Mouse (Mus musculus): ENCODE results near the gene Fh1. TPM values are rescaled to one million over a fixed set of nuclear protein-coding genes. Genes with fewer than 3 reads are reported as not detected.

The Fh1 gene
- total RNA-seq (2021), result 10 to 100 TPM; 86.1 to 91.7 TPM

- intact Hi-C loops (cut with DNase I), result loop anchor here (5.0 kb wide), 2 partner anchors 42 to 297 kb away; partner anchors contain the start of gene Gm38100
- peak; percentile 96 to 97 for DNase-seq (ENCODE audit: extremely low spot score in 1 of 2, low spot score in 2 of 2)
Measured at GRCm38 (mm10) chr1:175625257-175625879, at the start of gene Fh1. TSS of gene Fh1 (minus strand) at chr1:175625635.

GRCm38 (mm10) chr1:175675116-175675515 lies 49.7 kb upstream of the Fh1 start:
- intact Hi-C loops (cut with DNase I), result no loop called here
- no peak for DNase-seq (ENCODE audit: extremely low spot score in 1 of 2, low spot score in 2 of 2)

GRCm38 (mm10) chr1:175673563-175674325 lies 48.3 kb upstream of the Fh1 start:
- no peak for DNase-seq (ENCODE audit: extremely low spot score in 1 of 2, low spot score in 2 of 2)
- intact Hi-C loops (cut with DNase I), result loop anchor here (5.0 kb wide), 1 partner anchor 249 kb away; the partner anchor contains the start of gene Gm38100

GRCm38 (mm10) chr1:175671626-175672025 lies 46.2 kb upstream of the Fh1 start:
- no peak for DNase-seq (ENCODE audit: extremely low spot score in 1 of 2, low spot score in 2 of 2)
- intact Hi-C loops (cut with DNase I), result loop anchor here (5.0 kb wide), 1 partner anchor 251 kb away; the partner anchor contains the start of gene Gm38100

GRCm38 (mm10) chr1:175670042-175670441 lies 44.6 kb upstream of the Fh1 start:
- intact Hi-C loops (cut with DNase I), result loop anchor here (5.0 kb wide), 1 partner anchor 252 kb away; the partner anchor contains the start of gene Gm38100

GRCm38 (mm10) chr1:175669456-175669855 lies 44.0 kb upstream of the Fh1 start:
- intact Hi-C loops (cut with DNase I), result loop anchor here (5.0 kb wide), 1 partner anchor 42 kb away; the partner anchor contains the start of gene Fh1
- no peak for DNase-seq (ENCODE audit: extremely low spot score in 1 of 2, low spot score in 2 of 2)

More at GRCm38 (mm10) chr1:175670042-175670441, 44.6 kb upstream of the Fh1 start:
- DNase-seq (ENCODE audit: extremely low spot score in 1 of 2, low spot score in 2 of 2), result no peak

GRCm38 (mm10) chr1:175668666-175669405 lies 43.4 kb upstream of the Fh1 start:
- DNase-seq (ENCODE audit: extremely low spot score in 1 of 2, low spot score in 2 of 2), result no peak
- intact Hi-C loops (cut with DNase I), result loop anchor here (5.0 kb wide), 1 partner anchor 42 kb away; the partner anchor contains the start of gene Fh1

- intact Hi-C loops (cut with DNase I), result no loop called here
- DNase-seq (ENCODE audit: extremely low spot score in 1 of 2, low spot score in 2 of 2), result no peak
Measured at GRCm38 (mm10) chr1:175659900-175660299, 34.5 kb upstream of the Fh1 start.

GRCm38 (mm10) chr1:175648615-175649014 lies 23.2 kb upstream of the Fh1 start:
- no peak for DNase-seq (ENCODE audit: extremely low spot score in 1 of 2, low spot score in 2 of 2)
- intact Hi-C loops (cut with DNase I), result no loop called here

GRCm38 (mm10) chr1:175646952-175647351 lies 21.5 kb upstream of the Fh1 start:
- intact Hi-C loops (cut with DNase I), result no loop called here
- no peak for DNase-seq (ENCODE audit: extremely low spot score in 1 of 2, low spot score in 2 of 2)

GRCm38 (mm10) chr1:175643496-175644265 lies 18.2 kb upstream of the Fh1 start:
- intact Hi-C loops (cut with DNase I), result no loop called here
- DNase-seq (ENCODE audit: extremely low spot score in 1 of 2, low spot score in 2 of 2), result no peak

- no peak for DNase-seq (ENCODE audit: extremely low spot score in 1 of 2, low spot score in 2 of 2)
- intact Hi-C loops (cut with DNase I), result no loop called here
Measured at GRCm38 (mm10) chr1:175640435-175641150, 15.2 kb upstream of the Fh1 start.

GRCm38 (mm10) chr1:175639072-175639471 lies 13.6 kb upstream of the Fh1 start:
- intact Hi-C loops (cut with DNase I), result no loop called here
- no peak for DNase-seq (ENCODE audit: extremely low spot score in 1 of 2, low spot score in 2 of 2)

GRCm38 (mm10) chr1:175637677-175638076 lies 12.2 kb upstream of the Fh1 start:
- intact Hi-C loops (cut with DNase I), result no loop called here
- no peak for DNase-seq (ENCODE audit: extremely low spot score in 1 of 2, low spot score in 2 of 2)

GRCm38 (mm10) chr1:175632470-175632869 lies 7.0 kb upstream of the Fh1 start:
- no peak for DNase-seq (ENCODE audit: extremely low spot score in 1 of 2, low spot score in 2 of 2)
- intact Hi-C loops (cut with DNase I), result no loop called here

- intact Hi-C loops (cut with DNase I), result no loop called here
- DNase-seq (ENCODE audit: extremely low spot score in 1 of 2, low spot score in 2 of 2), result no peak
Measured at GRCm38 (mm10) chr1:175631721-175632221, 6.3 kb upstream of the Fh1 start.

GRCm38 (mm10) chr1:175631080-175631479 lies 5.6 kb upstream of the Fh1 start:
- intact Hi-C loops (cut with DNase I), result no loop called here
- DNase-seq (ENCODE audit: extremely low spot score in 1 of 2, low spot score in 2 of 2), result no peak

GRCm38 (mm10) chr1:175630345-175630744 lies 4.9 kb upstream of the Fh1 start:
- intact Hi-C loops (cut with DNase I), result no loop called here

More at GRCm38 (mm10) chr1:175630345-175630744, 4.9 kb upstream of the Fh1 start:
- DNase-seq (ENCODE audit: extremely low spot score in 1 of 2, low spot score in 2 of 2), result no peak
